Mouse (Mus musculus) limb, embryonic 13.5 days (tissue): Measurements from ENCODE around the gene Spg20. TPM values are rescaled to one million over a fixed set of nuclear protein-coding genes. Genes with fewer than 3 reads are reported as not detected.

Experiments
- ATAC-seq: fragments of 200-750 bp; cut with Nextera tagmentation; 2 replicates; pipeline ENCODE4 v1.8.0; 2017; ENCODE audit warnings: low read depth, moderate number of reproducible peaks, moderate TSS enrichment; ENCODE audit not compliant: low FRiP score
- H3K27ac ChIP-seq: fragments of 300-500 bp; sonication (generic); 2 replicates; pipeline ENCODE4 v1.5.1; 2015; ENCODE audit warnings: inconsistent platforms, mild to moderate bottlenecking, moderate library complexity
- H3K27me3 ChIP-seq: fragments of 300-500 bp; sonication (generic); 2 replicates; pipeline ENCODE4 v1.6.1; 2015; ENCODE audit warnings: mild to moderate bottlenecking, inconsistent platforms
- H3K36me3 ChIP-seq: fragments of 300-500 bp; sonication (generic); 2 replicates; pipeline ENCODE4 v1.6.1; 2015; ENCODE audit warnings: inconsistent platforms, mild to moderate bottlenecking, moderate library complexity
- H3K4me1 ChIP-seq: fragments of 300-500 bp; sonication (generic); 2 replicates; pipeline ENCODE4 v1.6.1; 2015; ENCODE audit warnings: inconsistent platforms
- H3K4me2 ChIP-seq: fragments of 300-500 bp; sonication (generic); replicated peaks from 2 replicates; pipeline ENCODE4 v1.6.1; 2015; ENCODE audit warnings: inconsistent platforms, mild to moderate bottlenecking, moderate library complexity
- H3K4me3 ChIP-seq: fragments of 300-500 bp; sonication (generic); 2 replicates; pipeline ENCODE4 v1.5.1; 2015; ENCODE audit warnings: moderate library complexity, mild to moderate bottlenecking, inconsistent platforms
- H3K9ac ChIP-seq: fragments of 300-500 bp; sonication (generic); 2 replicates; pipeline ENCODE4 v1.6.1; 2015; ENCODE audit warnings: mild to moderate bottlenecking, inconsistent platforms
- H3K9me3 ChIP-seq: fragments of 300-500 bp; sonication (generic); 2 replicates; pipeline ENCODE4 v1.6.1; 2016; ENCODE audit warnings: inconsistent platforms
- WGBS: fragments of 180-500 bp; shearing (Covaris S2); methylation state at CpG from one replicate; pipeline ENCODE4 v1.1.7; 2015; 5-methylcytosine and 5-hydroxymethylcytosine counted together
- microRNA-seq: library from miRNA; unstranded; fragments of <30 nt; microRNA quantifications from one replicate; pipeline ENCODE4, GENCODE M21; 2016
- polyA plus RNA-seq: library from polyadenylated mRNA; unstranded; fragments of >200 nt; fragmentation: Nextera tagmentation; extraction: Ambion mirVana; gene quantifications from 2 replicates; pipeline ENCODE4 v1.2.1, GENCODE M21; 2015

Gene Spg20
- polyA plus RNA-seq, 1 experiment from 2014 or later: 92.6 TPM

DNA sequence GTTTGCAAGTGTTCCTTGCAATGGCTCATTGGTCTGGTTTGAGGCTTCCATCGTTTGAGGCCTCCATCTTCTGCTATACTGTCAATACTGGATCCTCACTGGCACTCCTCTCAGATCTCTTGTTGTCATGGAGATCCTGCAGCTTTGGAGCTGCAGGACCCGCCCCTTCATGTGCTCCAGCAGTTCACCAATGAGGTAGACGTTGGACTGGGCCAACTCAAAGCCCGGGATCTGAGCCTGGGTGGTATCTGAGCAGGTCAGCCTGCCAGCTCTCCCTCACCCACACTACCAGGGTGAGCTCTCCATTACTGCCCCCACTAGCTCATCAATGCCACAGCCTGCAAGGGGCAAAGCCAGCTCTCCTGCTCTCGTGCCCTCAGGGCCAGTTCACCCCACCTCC, 45.5 kb downstream of the Spg20 start:
- Histone ChIP-seq H3K27me3 (no peaks in the 10 kb centered on the region), H3K4me3 (no peak overlapping the region), H3K4me1 (no peaks in the 10 kb centered on the region), H3K9ac (no peak overlapping the region), H3K27ac (no peak overlapping the region), H3K9me3 (no peaks in the 10 kb centered on the region), H3K4me2 (no peak overlapping the region), H3K36me3 (no peaks in the 10 kb centered on the region)
- 73% methylated on average over 5 of the region's 5 CpGs for WGBS
- no peak for ATAC-seq

- 77% methylated on average over 7 of the region's 7 CpGs for WGBS
- ATAC-seq: no peak
- Histone ChIP-seq H3K36me3 (no peaks in the 10 kb centered on the region), H3K9me3 (no peaks in the 10 kb centered on the region), H3K27me3 (no peaks in the 10 kb centered on the region), H3K27ac (no peak overlapping the region), H3K4me3 (no peak overlapping the region), H3K4me2 (no peak overlapping the region), H3K4me1 (0 out of 2 replicates have a peak, but pooled peaks cover 5% of the 10 kb centered on the region), H3K9ac (no peak overlapping the region)
Observed at GRCm38 (mm10) chr3:55161144-55161543, 49.2 kb downstream of the Spg20 start.

GRCm38 (mm10) chr3:55163510-55163909, 51.6 kb downstream of the Spg20 start:
- H3K27me3 ChIP-seq: no peaks in the 10 kb centered on the region
- H3K9me3 ChIP-seq: no peaks in the 10 kb centered on the region
- no peaks in the 10 kb centered on the region for H3K36me3 ChIP-seq
- no peak overlapping the region for H3K9ac ChIP-seq
- H3K4me1 ChIP-seq: 0 out of 2 replicates have a peak, but pooled peaks cover 5% of the 10 kb centered on the region
- H3K4me3 ChIP-seq: no peak overlapping the region
- no peak overlapping the region for H3K27ac ChIP-seq
- WGBS: 44% methylated on average over 4 of the region's 4 CpGs
- ATAC-seq: no peak; the same call in 1 of the 2 replicates
- no peak overlapping the region for H3K4me2 ChIP-seq

DNA sequence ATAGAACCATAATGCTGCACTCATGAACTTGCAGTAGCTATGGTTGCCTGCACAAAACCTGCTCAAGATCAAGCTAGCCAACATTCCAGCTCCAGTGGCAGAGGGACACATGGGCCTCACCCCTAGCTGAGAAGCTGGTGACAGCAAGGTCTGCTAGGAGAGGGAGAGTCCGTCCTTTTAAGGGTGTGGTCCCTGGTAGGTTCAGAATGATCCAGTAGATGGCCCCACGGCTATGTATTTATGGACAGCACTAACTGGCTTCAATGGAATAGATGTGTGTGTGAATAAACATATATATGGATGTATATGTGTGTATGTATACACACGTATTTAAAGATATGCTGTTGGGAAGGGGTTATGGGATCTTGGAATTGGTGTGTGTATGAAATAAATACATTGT, 60.6 kb downstream of the Spg20 start:
- Histone ChIP-seq H3K4me2 (no peak overlapping the region), H3K36me3 (no peaks in the 10 kb centered on the region), H3K27me3 (no peaks in the 10 kb centered on the region), H3K9ac (no peak overlapping the region), H3K27ac (no peak overlapping the region), H3K4me3 (no peak overlapping the region), H3K9me3 (no peaks in the 10 kb centered on the region), H3K4me1 (no peaks in the 10 kb centered on the region)
- 68% methylated on average over 3 of the region's 3 CpGs for WGBS
- no peak for ATAC-seq

GRCm38 (mm10) chr3:55177271-55177670, 65.4 kb downstream of the Spg20 start:
- no peak overlapping the region for H3K4me3 ChIP-seq
- 55% methylated on average over 6 of the region's 6 CpGs for WGBS
- H3K9me3 ChIP-seq: no peaks in the 10 kb centered on the region
- H3K9ac ChIP-seq: no peak overlapping the region
- H3K4me1 ChIP-seq: no peaks in the 10 kb centered on the region
- H3K4me2 ChIP-seq: no peak overlapping the region
- no peaks in the 10 kb centered on the region for H3K36me3 ChIP-seq
- H3K27ac ChIP-seq: no peak overlapping the region
- no peaks in the 10 kb centered on the region for H3K27me3 ChIP-seq
- no peak; the same call in 1 of the 2 replicates for ATAC-seq

DNA sequence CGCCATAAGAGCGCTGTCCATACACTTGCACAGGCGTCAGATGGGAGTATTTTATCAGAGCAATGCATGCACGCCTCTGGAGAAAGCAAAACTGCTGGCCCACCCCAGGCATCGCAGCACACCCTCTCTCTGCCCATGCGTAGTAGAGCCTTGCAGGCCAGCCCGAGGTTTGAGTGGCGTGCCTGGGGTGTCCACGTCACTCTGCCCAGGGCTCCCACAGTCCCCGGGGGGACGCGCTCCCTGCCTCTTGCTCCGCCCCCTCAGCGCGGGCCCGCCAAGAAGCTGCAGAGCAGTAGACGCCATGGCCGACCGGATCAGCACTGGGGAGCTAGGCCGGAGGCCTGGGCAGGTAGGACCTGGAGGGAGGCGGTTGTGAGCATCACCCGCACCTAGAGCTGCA, 69.9 kb downstream of the Spg20 start, which contains the start of gene Sohlh2:
Sohlh2 (plus strand) TSS at position 263 of the 400 bp plus-strand sequence.
- Histone ChIP-seq H3K27me3 (no peaks in the 10 kb centered on the region), H3K4me2 (no peak within 1 kb of the TSS), H3K27ac (no peak within 1 kb of the TSS), H3K4me3 (no peak within 1 kb of the TSS), H3K9me3 (no peaks in the 10 kb centered on the region), H3K4me1 (no peaks in the 10 kb centered on the region), H3K36me3 (no peaks in the 10 kb centered on the region), H3K9ac (no peak within 1 kb of the TSS)
- WGBS: 94% methylated on average over 22 of the region's 22 CpGs
- no peak for ATAC-seq

Small RNA genes lying within 50 kb of the gene (microRNA-seq; reads per million reads assigned to microRNA genes)
- not detected for gene Gm22029

Other genes starting within 250 kb of the Spg20 start
- 0.13 and 0.23 TPM in 2 replicates for gene Sertm1, start 196.2 kb upstream of the Spg20 start, polyA plus RNA-seq
- 1.6 and 2.3 TPM in 2 replicates for gene Ccna1, start 56.6 kb upstream of the Spg20 start, polyA plus RNA-seq
- 0.10 TPM in 1 of 2 replicates, not detected in the other for gene Ccdc169, start 25.2 kb downstream of the Spg20 start, polyA plus RNA-seq
- not detected in 2 replicates for gene Sohlh2, start 69.9 kb downstream of the Spg20 start, polyA plus RNA-seq
- 73.5 and 84.6 TPM in 2 replicates for gene Dclk1, start 130.3 kb downstream of the Spg20 start, polyA plus RNA-seq